Mouse (Mus musculus) skeletal muscle tissue, postnatal 0 days (tissue): ENCODE data around the gene Plcl1. TPM values are rescaled to one million over a fixed set of nuclear protein-coding genes. Genes with fewer than 3 reads are reported as not detected.

ENCODE experiments used
- polyA plus RNA-seq: library from polyadenylated mRNA; unstranded; fragments of >200 nt; fragmentation: Nextera tagmentation; extraction: Ambion mirVana; gene quantifications from 2 replicates; pipeline ENCODE4 v1.2.1, GENCODE M21; 2015

Plcl1 gene
- polyA plus RNA-seq: 2.0 TPM in 2 replicates

DNA sequence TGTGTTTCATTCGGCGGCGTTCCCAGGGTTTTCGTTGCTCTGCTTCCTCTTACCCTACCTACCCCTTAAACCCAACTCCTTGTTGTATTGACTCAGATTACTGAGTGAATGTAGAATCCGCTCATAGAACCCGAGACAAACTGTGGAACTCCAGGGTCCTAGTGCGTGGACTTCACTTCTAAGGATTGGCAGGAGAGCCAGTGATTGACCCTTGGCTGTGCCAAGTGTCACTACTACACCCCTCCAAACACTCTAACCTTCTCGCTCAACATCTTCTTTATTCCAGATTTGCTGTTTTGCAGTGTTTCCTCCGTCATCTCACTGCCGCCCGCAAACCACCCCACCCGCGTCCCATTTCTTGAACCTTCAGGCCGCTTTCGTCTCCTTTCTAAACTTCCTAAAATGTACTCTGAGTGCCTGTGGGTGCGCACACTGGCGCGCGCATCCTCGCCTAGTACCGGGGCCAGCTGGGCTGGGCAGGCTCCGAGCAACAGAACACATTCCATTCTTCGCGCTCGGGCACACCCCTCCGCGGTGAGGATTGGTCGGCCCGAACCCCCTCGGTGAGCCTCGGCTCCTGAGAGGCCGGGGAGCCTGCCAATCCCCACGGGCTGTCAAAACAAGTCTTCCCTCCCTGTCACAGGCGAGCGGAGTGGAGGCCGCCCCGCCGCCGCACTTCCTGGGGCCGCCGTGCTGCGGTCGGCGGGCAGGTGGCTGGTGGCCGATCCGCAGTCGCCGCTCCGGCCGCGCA, at the start of gene Plcl1:
Gene Plcl1, plus strand, starts transcription at position 650 of the 751 bp plus-strand sequence.

GRCm38 (mm10) chr1:55363044-55363565, 42.6 kb upstream of the Plcl1 start, which contains the start of gene Boll:
Gene Boll (minus strand): TSS chr1:55363469.

Other genes with a start within 250 kb of the Plcl1 start
- 14.5 and 17.0 TPM in 2 replicates for gene Rftn2, start 179.1 kb upstream of the Plcl1 start, polyA plus RNA-seq
- gene Mars2, start 168.7 kb upstream of the Plcl1 start, polyA plus RNA-seq: 2.9 and 3.2 TPM in 2 replicates
- gene Boll, start 42.5 kb upstream of the Plcl1 start, polyA plus RNA-seq: 0.26 and 0.40 TPM in 2 replicates